Mouse (Mus musculus) skeletal muscle tissue, adult 2 months (tissue): Measurements from ENCODE around the gene Proca1.
A peak's percentile ranks its signal among the peaks of the same experiment; 100 is the strongest.

Experiments used
- DNase-seq: peaks from one replicate; pipeline ENCODE4 v3.0.0-alpha.2; 2012; ENCODE audit warnings: low read depth, low spot score

Proca1 gene

GRCm38 (mm10) chr11:78215709-78216317 is 22.6 kb downstream of the Proca1 start:
- no peak for DNase-seq

- DNase-seq: peak; percentile 37
Observed at GRCm38 (mm10) chr11:78223586-78223985, 30.4 kb downstream of the Proca1 start.

GRCm38 (mm10) chr11:78231518-78231917 is 38.3 kb downstream of the Proca1 start:
- no peak for DNase-seq

GRCm38 (mm10) chr11:78240193-78240857 is 47.1 kb downstream of the Proca1 start:
- peak; percentile 42 for DNase-seq

DNA sequence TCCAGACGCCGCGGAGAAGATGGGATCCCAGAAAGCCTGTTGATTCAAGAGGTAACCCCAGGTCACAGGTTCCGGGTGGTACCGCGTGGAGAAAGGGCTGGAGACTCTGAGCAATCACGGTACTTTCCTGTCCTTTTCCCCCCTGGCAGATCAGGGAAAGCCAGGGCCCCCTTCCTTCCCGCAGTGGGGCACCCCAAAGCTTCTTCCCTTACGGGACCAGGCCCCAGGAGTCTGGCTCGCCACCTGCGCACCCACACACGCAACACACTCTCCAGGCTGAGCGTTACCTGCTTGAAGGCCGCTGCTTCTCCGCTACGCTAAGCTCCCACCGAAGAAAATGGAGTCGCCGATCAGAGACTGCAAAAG is 52.1 kb downstream of the Proca1 start:
- DNase-seq: no peak

DNA sequence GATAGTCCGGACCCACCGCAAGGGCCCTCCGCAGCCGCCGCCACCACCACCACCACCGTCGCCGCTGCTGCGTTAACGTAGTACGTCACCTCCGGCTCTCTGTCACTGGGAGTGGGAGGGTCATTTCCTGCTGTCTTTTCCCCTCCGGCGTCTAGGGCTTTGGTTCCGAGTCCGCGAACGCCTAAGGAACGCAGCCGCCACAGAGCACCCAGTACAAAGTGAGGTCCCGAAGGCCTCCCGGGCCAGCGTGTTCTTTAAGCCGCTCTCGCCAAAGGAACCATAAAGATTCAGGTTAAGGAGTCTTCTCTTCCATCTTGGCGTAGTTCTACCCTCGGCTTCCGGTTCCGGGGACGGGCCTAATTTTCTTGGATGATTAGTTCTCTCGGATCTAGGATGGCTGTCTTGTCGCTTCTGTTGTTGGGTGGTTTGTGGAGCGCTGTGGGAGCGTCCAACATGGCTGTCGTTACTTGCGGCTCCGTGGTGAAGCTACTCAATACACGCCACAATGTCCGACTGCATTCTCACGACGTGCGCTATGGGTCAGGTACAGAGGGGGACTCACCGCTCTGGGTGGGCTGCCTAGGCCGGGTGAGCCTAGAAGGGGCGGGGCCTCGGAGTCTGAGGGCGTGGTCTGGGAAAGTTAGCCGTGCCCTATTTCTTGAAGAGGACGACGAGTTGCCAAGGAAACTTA is 52.6 kb downstream of the Proca1 start, which contains the start of the genes Sdf2 and Supt6:
Gene Sdf2, plus strand, starts transcription at position 120 of the 691 bp plus-strand sequence.
Gene Supt6, minus strand, starts transcription at position 361 of the 691 bp plus-strand sequence.
- DNase-seq: peak; percentile 72

- DNase-seq: no peak
Observed at GRCm38 (mm10) chr11:78246318-78247011, 53.3 kb downstream of the Proca1 start.

- no peak for DNase-seq
Observed at GRCm38 (mm10) chr11:78247012-78247348, 53.8 kb downstream of the Proca1 start.

DNA sequence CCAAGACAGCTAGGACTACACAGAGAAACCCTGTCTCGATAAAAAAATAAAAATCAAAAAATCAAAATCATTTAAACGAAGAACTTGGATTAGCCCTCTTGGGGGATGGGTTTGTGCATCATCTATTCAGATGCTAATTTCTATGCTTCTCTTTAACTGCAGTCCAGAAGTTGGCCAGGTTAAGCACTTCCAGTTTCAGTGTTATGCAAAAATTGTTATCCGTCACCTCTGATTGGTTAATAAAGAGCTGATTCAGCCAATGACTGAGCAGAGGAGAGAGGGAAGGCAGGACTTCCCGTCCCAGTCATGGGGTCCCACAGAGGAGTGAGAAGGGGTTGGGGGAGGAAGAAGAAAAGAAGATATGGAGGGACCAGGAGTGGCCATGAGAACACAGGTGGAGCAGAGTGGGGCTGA is 54.5 kb downstream of the Proca1 start:
- DNase-seq: no peak
